Mouse (Mus musculus) heart, postnatal 0 days (tissue): ENCODE measurements around the gene Sdf4.

ENCODE experiments used
- CTCF ChIP-seq: IDR thresholded peaks from 2 replicates; pipeline ENCODE4 v1.5.1; 2016; ENCODE audit warnings: antibody characterized with exemption, control low read depth, low read depth
- EP300 ChIP-seq: IDR thresholded peaks from 2 replicates; pipeline ENCODE4 v1.6.1; 2016; ENCODE audit warnings: antibody characterized with exemption, low read depth

GRCm38 (mm10) chr4:155947094-155947493 lies 45.6 kb upstream of the Sdf4 start:
- TF ChIP-seq CTCF (no peak), EP300 (no peak)
